Mouse (Mus musculus) right cerebral cortex, postnatal 10 days (tissue): ENCODE data around the gene Prrt2.

Source experiments
- DNase-seq, 2 experiments: peaks; one replicate each; pipeline ENCODE4 v3.0.0; 2021; ENCODE audit warnings: low spot score in 2 of 2

Gene Prrt2

GRCm38 (mm10) chr7:127020031-127020430, 980 bp downstream of the Prrt2 start:
- DNase-seq: peak in 1 of 2 experiments; percentile 51

GRCm38 (mm10) chr7:127019306-127019960, 1.6 kb downstream of the Prrt2 start:
- no peak for DNase-seq

- DNase-seq: peak in 1 of 2 experiments; percentile 34
Measured at GRCm38 (mm10) chr7:127018416-127019305, 2.4 kb downstream of the Prrt2 start.

DNA sequence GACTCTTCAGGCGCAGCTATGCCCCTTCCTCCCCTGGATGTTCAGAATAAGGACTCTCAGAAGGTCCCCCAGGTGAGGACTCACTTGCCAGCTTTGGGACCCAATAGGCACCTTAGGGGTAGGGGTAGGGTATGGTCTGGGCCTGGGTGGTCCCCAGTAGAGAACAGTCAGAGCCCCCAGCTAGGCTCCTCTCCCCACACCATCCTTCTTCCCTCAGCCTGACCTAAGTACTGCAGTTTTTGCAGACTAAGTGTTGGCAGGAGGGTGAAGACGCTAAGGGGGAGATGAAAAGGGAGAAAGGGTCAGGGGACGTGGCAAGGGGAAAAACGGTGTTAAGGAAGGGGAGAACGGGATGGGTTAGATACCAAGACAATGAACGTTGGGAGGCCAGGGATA, 3.1 kb downstream of the Prrt2 start:
- no peak for DNase-seq

- DNase-seq: peak; percentile 98 to 99
Measured at GRCm38 (mm10) chr7:127016971-127017949, 3.8 kb downstream of the Prrt2 start, which contains the start of gene Pagr1a. Gene Pagr1a (minus strand): TSS chr7:127017352.

GRCm38 (mm10) chr7:127016486-127016938, 4.5 kb downstream of the Prrt2 start:
- peak; percentile 70 to 75 for DNase-seq

DNA sequence TGATC, 4.7 kb downstream of the Prrt2 start, which contains the start of gene Pagr1b:
Gene Pagr1b (minus strand): TSS at position 4 of the 5 bp plus-strand sequence.
- DNase-seq: no peak

DNA sequence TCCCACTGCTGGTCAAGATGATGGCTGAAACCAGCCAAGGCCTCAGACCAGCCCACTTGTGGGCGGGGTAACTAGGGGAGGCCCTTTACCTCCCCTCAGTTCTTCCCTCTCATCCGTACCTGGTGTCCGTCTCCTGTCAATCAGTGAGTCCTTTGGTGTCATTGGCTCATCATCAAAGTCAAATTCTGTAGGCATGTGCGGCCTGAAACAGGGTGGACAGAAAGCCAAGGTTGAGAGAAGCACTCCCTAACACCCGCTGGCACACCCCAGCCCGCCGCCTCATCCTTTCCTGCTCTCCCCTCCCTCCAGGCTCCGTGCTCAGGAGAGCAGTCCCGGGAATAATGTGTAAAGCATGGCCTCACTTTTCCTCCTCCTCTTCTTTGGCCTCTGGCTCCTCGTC, 4.9 kb downstream of the Prrt2 start:
- DNase-seq: no peak

GRCm38 (mm10) chr7:127014993-127015392, 6.0 kb downstream of the Prrt2 start:
- DNase-seq: no peak

DNA sequence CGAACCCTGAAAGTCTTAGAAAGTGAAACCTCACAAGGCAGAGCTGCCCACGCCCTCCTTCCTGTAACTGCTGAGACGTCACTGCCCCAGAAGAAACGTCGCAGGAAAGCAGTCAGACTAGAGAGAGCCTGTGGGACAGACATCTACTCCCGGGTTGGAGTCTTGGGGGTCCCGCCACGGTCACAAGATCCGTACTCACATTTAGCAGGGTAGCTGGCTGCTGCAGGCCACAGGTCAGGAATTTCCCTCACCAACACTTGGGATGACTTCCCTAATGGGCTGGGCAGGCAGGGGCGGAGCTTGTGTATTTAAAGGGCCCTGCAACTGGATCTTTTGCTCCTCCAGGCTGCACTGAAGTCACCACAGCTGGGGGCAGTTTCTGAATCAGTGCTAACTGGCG, 6.7 kb downstream of the Prrt2 start, which contains the start of gene Mvp:
Gene Mvp (minus strand): TSS at position 302 of the 400 bp plus-strand sequence.
- DNase-seq: peak in 1 of 2 experiments; percentile 41

GRCm38 (mm10) chr7:127013385-127013784, 7.6 kb downstream of the Prrt2 start:
- DNase-seq: no peak

GRCm38 (mm10) chr7:127012845-127013244, 8.2 kb downstream of the Prrt2 start:
- no peak for DNase-seq

DNA sequence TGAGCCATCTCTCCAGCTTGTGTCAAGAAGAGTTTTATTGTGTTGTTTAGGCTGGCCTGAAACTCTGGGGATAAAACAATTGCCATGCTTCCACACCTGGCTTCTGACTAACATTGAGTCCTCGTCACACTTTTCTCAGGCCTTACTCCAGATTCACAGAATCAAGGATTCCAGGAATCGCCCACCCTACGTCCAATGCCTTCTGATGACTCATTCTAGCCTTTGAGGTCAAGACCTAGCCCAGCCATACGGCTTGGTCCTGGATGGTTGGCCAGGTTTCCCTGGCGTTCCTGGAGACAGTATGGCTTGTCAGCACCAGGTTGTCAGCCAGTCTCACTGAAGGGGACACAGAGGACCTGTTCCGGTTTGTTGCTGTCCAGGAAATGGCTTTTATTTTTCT, 8.6 kb downstream of the Prrt2 start:
- no peak for DNase-seq

GRCm38 (mm10) chr7:127011717-127012116, 9.3 kb downstream of the Prrt2 start:
- no peak for DNase-seq

DNA sequence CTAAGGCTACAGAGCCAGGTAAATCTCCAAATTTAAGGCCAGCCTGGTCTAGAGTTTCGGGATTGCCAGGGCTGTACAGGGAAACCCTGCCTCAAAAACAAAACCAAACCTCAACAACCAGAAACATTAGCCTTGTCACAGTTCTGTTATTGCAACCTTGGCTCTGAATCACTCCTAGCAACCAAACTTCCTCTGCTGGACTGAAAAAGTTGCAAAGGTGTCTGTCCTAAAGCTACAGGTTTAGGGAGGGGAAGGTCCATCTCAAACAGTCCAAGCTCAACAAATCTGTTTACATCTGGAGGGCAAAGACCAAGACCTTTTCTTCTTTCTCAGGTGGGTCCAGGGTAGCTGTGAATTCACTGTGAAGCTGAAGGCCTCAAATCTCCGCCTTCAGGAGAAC, 10.0 kb downstream of the Prrt2 start:
- no peak for DNase-seq

GRCm38 (mm10) chr7:127009307-127010085, 11.5 kb downstream of the Prrt2 start:
- no peak for DNase-seq

- DNase-seq: peak; percentile 69 to 82
Measured at GRCm38 (mm10) chr7:127008239-127009019, 12.6 kb downstream of the Prrt2 start.

GRCm38 (mm10) chr7:127007313-127008024, 13.5 kb downstream of the Prrt2 start:
- DNase-seq: no peak

- no peak for DNase-seq
Measured at GRCm38 (mm10) chr7:127004122-127004875, 16.7 kb downstream of the Prrt2 start.
